Mouse (Mus musculus): ENCODE data around the gene Kcnj10.

DNA sequence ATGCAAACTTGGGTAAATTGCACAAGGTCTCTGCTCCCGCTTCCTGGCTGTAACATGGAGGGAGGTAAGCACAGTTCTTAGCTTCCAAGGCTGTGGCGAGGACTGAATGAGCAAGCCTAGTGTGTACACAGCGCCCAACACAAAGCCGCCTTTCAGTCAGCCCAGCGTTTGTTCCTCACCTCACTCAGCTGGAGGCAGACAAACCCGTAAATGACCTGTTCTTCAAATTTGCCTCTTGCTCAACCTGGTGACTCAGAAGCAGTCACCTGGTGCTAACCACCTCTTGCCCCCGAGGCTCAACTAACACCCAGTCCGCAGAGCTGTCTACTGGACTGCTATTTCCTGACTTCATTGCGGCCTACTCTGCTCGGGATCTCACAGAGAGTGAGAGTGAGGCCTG, 33.1 kb upstream of the Kcnj10 start:
- no peak for TF ChIP-seq CTCF (IDR thresholded peaks at IDR 0.05; ENCODE audit: borderline replicate concordance, control insufficient read depth, extremely low read depth, insufficient read depth, low read length, poor library complexity)
- TF ChIP-seq POLR2A (IDR thresholded peaks at IDR 0.05; ENCODE audit: control insufficient read depth, extremely low read depth, insufficient read depth, low read length, poor library complexity), result no peak
